Mouse (Mus musculus): ENCODE measurements at regions not wholly inside any gene's neighbourhood (a gene's known extent, or its start where the extent isn't known, plus 50 kb on each side); places are given as distances from the start of the nearest gene placed in this dataset.

- DNase-seq = no peak
Observed at GRCm38 (mm10) chr12:86830247-86830585, 54.4 kb downstream of the Irf2bpl start.

GRCm38 (mm10) chr12:86829581-86830246 lies 54.9 kb downstream of the Irf2bpl start:
- DNase-seq = no peak

GRCm38 (mm10) chr12:86827241-86827606 lies 57.4 kb downstream of the Irf2bpl start:
- DNase-seq = no peak

GRCm38 (mm10) chr12:86826420-86827240 lies 58.0 kb downstream of the Irf2bpl start:
- peak; percentile 77 to 84 for DNase-seq

GRCm38 (mm10) chr12:86825584-86826419 lies 58.8 kb downstream of the Irf2bpl start:
- DNase-seq = peak; percentile 68 to 70

GRCm38 (mm10) chr12:86824860-86825583 lies 59.6 kb downstream of the Irf2bpl start:
- peak; percentile 82 to 84 for DNase-seq

- peak; percentile 95 to 96 for DNase-seq
Observed at GRCm38 (mm10) chr12:86823855-86824589, 60.6 kb downstream of the Irf2bpl start.

- peak in 1 of 2 experiments; percentile 54 for DNase-seq
Observed at GRCm38 (mm10) chr12:86823488-86823854, 61.1 kb downstream of the Irf2bpl start.

GRCm38 (mm10) chr12:86821183-86821582 lies 63.4 kb downstream of the Irf2bpl start:
- no peak for DNase-seq

- DNase-seq = peak in 1 of 2 experiments; percentile 2
Observed at GRCm38 (mm10) chr12:86819568-86819967, 65.0 kb downstream of the Irf2bpl start.

GRCm38 (mm10) chr12:86819163-86819562 lies 65.4 kb downstream of the Irf2bpl start:
- DNase-seq = no peak

- DNase-seq = peak; percentile 38 to 51
Observed at GRCm38 (mm10) chr12:86818201-86818600, 66.4 kb downstream of the Irf2bpl start.

- peak; percentile 72 to 85 for DNase-seq
Observed at GRCm38 (mm10) chr12:86816702-86817610, 67.6 kb downstream of the Irf2bpl start.

- DNase-seq = peak; percentile 63 to 74
Observed at GRCm38 (mm10) chr12:86816171-86816701, 68.4 kb downstream of the Irf2bpl start.

GRCm38 (mm10) chr12:86814740-86815139 lies 69.9 kb downstream of the Irf2bpl start:
- DNase-seq = peak in 1 of 2 experiments; percentile 19
